Mouse (Mus musculus) spleen, adult 2 months (tissue): ENCODE measurements around the gene Adamts16. TPM values are rescaled to one million over a fixed set of nuclear protein-coding genes. Genes with fewer than 3 reads are reported as not detected.

Source experiments
- DNase-seq, 2 experiments: peaks; one replicate each; pipeline versions ENCODE4 v3.0.0 to v3.0.0-alpha.2; 2012 to 2021; ENCODE audit warnings: low spot score in 2 of 2, low read depth in 1 of 2
- H3K27ac ChIP-seq: fragments of 200-500 bp; 2 replicates; pipeline ENCODE4 v1.5.1; 2012; ENCODE audit warnings: low read length, inconsistent platforms; ENCODE audit not compliant: insufficient read depth
- H3K27me3 ChIP-seq: fragments of 200-500 bp; 2 replicates; pipeline ENCODE4 v1.6.1; 2012; ENCODE audit warnings: mild to moderate bottlenecking, moderate library complexity, low read length, inconsistent platforms; ENCODE audit not compliant: control insufficient read depth, insufficient read depth
- H3K36me3 ChIP-seq: fragments of 200-500 bp; 2 replicates; pipeline ENCODE4 v1.6.1; 2012; ENCODE audit warnings: mild to moderate bottlenecking, low read length, inconsistent platforms; ENCODE audit not compliant: control insufficient read depth, insufficient read depth
- H3K4me1 ChIP-seq: fragments of 200-500 bp; 2 replicates; pipeline ENCODE4 v1.6.1; 2011; ENCODE audit warnings: inconsistent platforms; ENCODE audit not compliant: control insufficient read depth, insufficient read depth, insufficient read length
- H3K4me3 ChIP-seq: fragments of 200-500 bp; 2 replicates; pipeline ENCODE4 v1.5.1; 2011; ENCODE audit warnings: mild to moderate bottlenecking, inconsistent platforms; ENCODE audit not compliant: insufficient read depth, insufficient read length; ENCODE audit errors: extremely low read depth
- CTCF ChIP-seq: fragments of 200-500 bp; IDR thresholded peaks from 2 replicates; pipeline ENCODE4 v1.5.1; 2011; ENCODE audit warnings: mild to moderate bottlenecking, inconsistent platforms; ENCODE audit not compliant: insufficient read depth, insufficient read length, insufficient replicate concordance; ENCODE audit errors: extremely low read depth
- POLR2A ChIP-seq: fragments of 200-500 bp; IDR thresholded peaks from 2 replicates; pipeline ENCODE4 v1.6.1; 2011; ENCODE audit warnings: low read depth, low read length, inconsistent platforms
- WGBS: fragments of 180-500 bp; shearing (Covaris S2); methylation state at CpG from one replicate; pipeline ENCODE4 v1.1.7; 2018; 5-methylcytosine and 5-hydroxymethylcytosine counted together
- polyA plus RNA-seq: library from polyadenylated mRNA; depleted of rRNA; stranded (reverse); fragments of >200 nt; gene quantifications from 2 replicates; pipeline ENCODE4 v1.2.3, GENCODE M21; 2012

The Adamts16 gene
- polyA plus RNA-seq, 1 experiment = 0.13 TPM

DNA sequence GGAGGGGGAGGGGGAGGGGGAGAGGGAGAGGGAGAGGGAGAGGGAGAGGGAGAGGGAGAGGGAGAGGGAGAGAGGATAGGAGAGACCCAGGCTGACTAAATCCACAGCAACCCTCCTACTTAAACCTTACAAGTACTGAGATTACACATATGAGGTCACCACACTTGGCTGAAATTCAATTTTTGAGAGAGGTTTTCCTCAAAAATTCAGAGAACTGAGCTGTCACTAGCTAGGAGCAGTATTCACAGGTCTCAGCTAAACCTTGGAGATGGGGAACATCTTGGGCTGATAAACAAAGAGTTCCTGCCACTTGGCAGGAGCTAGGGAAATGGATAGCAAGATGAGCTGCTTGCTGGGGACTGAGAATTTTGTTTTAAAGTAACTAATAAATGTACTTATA, 12.0 kb upstream of the Adamts16 start:
- TF ChIP-seq POLR2A (no peak), CTCF (no peak)
- no peaks in the 10 kb centered on the region for H3K4me1 ChIP-seq
- no peak overlapping the region for H3K4me3 ChIP-seq
- no peaks in the 10 kb centered on the region for H3K36me3 ChIP-seq
- H3K27me3 ChIP-seq = no peaks in the 10 kb centered on the region
- no peak overlapping the region for H3K27ac ChIP-seq
- no peak for DNase-seq

DNA sequence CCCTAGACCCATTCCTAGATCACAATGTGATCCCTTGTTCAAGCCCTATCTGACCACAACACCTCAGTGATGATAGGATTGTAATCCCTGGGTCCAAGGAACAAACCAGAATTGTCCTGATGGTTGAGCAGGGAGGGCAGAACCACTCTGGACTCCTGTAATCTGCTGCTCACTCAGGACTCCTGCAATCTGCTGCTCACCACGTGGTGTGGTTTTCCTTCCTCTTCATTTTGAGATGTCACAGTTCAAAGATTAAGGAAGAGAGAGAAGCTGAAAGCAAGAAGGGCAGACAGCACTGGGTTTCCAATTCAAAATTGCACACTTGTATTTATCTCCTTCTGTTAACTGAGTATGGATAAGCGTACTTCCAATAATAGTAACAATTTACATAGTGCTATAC, 5.3 kb upstream of the Adamts16 start:
- no peak for DNase-seq

DNA sequence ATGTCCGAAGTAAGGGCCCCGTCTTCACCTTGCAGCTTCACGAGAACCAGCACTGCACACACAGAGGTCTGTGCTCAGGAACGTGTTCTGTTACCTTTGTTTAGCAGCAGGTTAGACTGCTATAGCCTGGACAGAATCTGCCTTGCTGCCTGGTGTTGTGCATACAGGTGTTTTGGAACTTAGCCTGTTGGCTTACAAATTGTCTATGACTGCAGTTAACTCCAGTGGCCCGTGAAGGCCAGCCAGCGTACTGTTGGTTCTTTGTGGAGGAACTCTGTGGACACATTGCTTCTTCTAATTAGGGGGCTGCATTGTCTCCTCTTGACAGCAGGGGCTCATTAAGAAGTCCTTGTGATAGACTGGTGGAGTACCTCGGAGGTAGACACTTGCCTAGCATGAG, 3.9 kb upstream of the Adamts16 start:
- no peaks in the 10 kb centered on the region for H3K36me3 ChIP-seq
- H3K27me3 ChIP-seq = no peaks in the 10 kb centered on the region
- no peak overlapping the region for H3K4me3 ChIP-seq
- TF ChIP-seq POLR2A (no peak), CTCF (no peak)
- no peaks in the 10 kb centered on the region for H3K4me1 ChIP-seq
- 85% methylated on average over 7 of the region's 7 CpGs for WGBS
- no peak overlapping the region for H3K27ac ChIP-seq
- DNase-seq = no peak

More for the DNA sequence above, 5.3 kb upstream of the Adamts16 start:
- Histone ChIP-seq H3K27ac (no peak overlapping the region), H3K4me1 (no peaks in the 10 kb centered on the region), H3K4me3 (no peak overlapping the region), H3K36me3 (no peaks in the 10 kb centered on the region), H3K27me3 (no peaks in the 10 kb centered on the region)
- 39% methylated on average over 2 of the region's 2 CpGs for WGBS
- TF ChIP-seq POLR2A (no peak), CTCF (no peak)

DNA sequence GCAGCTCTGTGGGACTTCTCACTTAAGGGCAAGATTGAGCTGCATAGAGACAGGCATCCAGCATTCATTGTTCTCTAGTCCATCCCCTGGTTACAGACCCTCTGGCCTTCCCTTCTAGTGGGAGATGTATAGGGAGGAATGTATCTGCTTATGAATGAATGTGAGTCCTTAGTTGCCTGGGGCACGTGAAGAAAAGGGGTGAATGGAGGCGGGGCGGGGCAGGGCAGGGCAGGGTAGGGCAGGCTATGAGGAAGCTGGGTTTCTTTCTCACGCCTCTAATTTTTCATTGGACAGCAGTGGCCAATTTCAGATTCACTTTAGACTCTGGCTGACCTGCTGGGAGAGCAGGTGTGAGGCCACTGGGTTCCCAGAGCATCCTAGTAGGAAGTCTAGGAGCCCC, 515 bp upstream of the Adamts16 start:
- DNase-seq = no peak
- Histone ChIP-seq H3K4me1 (no peaks in the 10 kb centered on the region), H3K27me3 (no peaks in the 10 kb centered on the region), H3K27ac (no peak overlapping the region), H3K36me3 (no peaks in the 10 kb centered on the region), H3K4me3 (no peak overlapping the region)
- 45% methylated on average over 4 of the region's 4 CpGs for WGBS
- TF ChIP-seq POLR2A = no peak
- no peak for TF ChIP-seq CTCF

DNA sequence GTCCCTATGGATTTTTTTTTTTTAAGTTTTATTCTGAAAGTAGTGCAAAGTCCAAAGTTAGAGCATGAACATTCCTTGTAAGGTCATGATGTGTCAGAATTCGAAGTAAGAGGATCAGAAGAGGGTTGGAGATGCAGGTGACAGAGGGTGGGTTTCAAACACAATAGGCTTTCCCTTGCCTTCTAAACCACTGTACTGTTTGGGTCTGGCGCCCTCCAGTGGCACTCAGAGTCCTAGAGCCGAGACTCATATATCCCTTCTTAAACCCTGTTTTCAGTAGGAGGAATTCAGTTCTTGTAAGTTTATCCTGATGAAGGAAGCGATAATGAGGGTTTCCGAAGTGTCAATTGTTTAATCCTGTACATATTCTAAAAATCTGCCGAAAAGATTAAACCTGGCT, 1.4 kb downstream of the Adamts16 start:
- no peak overlapping the region for H3K27ac ChIP-seq
- no peak for TF ChIP-seq POLR2A
- TF ChIP-seq CTCF = no peak
- WGBS = 11% methylated on average over 6 of the region's 6 CpGs
- H3K36me3 ChIP-seq = no peaks in the 10 kb centered on the region
- H3K4me1 ChIP-seq = no peaks in the 10 kb centered on the region
- no peak overlapping the region for H3K4me3 ChIP-seq
- H3K27me3 ChIP-seq = no peaks in the 10 kb centered on the region
- DNase-seq = no peak

DNA sequence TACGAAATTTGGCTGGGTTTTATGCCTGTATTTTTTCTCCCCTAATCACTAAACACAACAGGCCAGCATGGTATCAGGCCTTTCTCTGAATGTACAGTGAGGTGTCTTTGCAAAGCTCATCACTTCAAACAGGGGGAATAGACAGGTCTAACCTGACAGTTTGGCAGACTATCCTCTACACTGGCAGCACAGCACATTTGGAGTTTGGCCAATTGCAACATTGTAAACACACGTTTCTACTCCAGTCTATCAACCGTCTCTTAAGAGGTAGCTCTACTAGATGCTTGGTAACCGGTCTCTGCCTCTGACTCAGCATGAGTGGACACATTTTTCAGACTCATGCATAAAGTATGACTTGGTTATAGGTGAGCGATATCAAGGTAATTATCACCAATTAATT, 4.0 kb downstream of the Adamts16 start:
- WGBS = 77% methylated on average over 5 of the region's 5 CpGs
- H3K36me3 ChIP-seq = no peaks in the 10 kb centered on the region
- TF ChIP-seq POLR2A (no peak), CTCF (no peak)
- no peak overlapping the region for H3K27ac ChIP-seq
- no peak overlapping the region for H3K4me3 ChIP-seq
- H3K27me3 ChIP-seq = no peaks in the 10 kb centered on the region
- H3K4me1 ChIP-seq = no peaks in the 10 kb centered on the region
- DNase-seq = no peak

DNA sequence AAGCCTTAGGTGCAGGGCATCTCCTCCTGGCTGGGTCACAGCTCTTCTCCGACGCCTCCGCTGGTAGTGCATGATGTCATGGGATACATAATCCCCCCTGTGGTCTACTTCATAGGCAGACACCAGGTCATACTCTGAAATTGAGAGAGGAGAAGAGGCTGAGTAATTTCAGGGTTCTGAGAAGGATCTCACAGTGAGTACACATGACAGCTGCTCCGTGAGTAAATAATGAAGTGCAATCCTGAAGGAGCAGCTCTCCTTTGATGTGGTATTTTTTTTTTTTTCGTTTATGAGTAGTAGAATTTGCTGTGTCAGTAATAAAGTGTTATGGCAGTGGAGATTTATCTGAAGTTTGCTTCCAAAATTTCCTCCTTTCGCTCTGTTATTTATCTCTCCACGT, 5.4 kb downstream of the Adamts16 start:
- 67% methylated on average over 7 of the region's 7 CpGs for WGBS
- Histone ChIP-seq H3K27me3 (no peaks in the 10 kb centered on the region), H3K27ac (no peak overlapping the region), H3K4me1 (no peaks in the 10 kb centered on the region), H3K36me3 (no peaks in the 10 kb centered on the region), H3K4me3 (no peak overlapping the region)
- no peak for DNase-seq
- TF ChIP-seq CTCF (no peak), POLR2A (no peak)
